Mouse (Mus musculus): Measurements from ENCODE around the gene Tes. TPM values are rescaled to one million over a fixed set of nuclear protein-coding genes. Genes with fewer than 3 reads are reported as not detected.

Gene Tes
- 1.4 and 5.1 TPM in 2 replicates for polyA plus RNA-seq (2012; ENCODE audit: low replicate concordance)

DNA sequence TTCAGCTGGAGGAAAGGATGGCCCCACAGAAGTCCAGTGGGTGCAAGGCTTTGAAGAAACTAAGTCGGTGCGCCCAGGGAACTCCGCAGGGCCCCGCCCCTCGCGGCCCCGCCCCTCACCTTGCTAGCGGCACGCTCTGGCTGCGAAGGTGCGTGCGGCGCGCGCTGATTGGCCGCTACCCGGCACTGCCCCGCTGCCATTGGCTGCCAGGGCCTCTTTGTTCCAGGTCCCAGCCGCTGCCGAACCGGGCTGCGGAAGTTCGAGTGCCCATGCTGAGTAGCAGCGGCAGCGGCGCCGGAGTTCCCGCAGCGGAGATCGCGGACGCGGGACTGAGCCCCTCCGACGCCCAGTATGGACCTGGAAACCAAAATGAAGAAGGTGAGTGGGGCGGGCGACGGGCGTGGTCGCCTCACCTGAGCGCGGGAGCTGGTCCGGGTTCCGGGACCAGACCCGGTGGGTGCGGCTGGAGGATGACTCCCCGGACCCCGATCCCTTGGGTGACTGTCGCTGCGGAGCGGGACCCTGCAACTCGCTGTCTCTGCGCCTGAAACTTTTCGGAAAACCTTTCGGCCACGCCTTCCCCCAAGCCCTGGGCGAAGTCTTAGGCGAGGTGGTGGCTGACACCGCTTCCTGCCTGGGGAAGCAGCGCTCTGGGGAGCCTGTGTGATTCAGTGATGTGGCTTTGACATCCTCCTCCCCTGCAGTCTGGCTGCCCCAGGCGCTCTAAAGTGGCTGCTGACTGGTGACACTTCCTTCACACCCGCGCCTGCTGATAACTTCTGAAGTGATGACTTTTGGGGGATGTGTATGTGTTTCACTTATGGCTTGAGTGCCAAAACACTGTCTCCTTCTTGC is at the start of gene Tes:
TSS of gene Tes (plus strand) at position 214 of the 855 bp plus-strand sequence.

Other genes with a start within 250 kb of the Tes start
- 0.48 TPM in 1 of 2 replicates, not detected in the other for gene Tfec, start 166.7 kb upstream of the Tes start, polyA plus RNA-seq (2012; ENCODE audit: low replicate concordance)
- gene Cav2, start 216.0 kb downstream of the Tes start, polyA plus RNA-seq (2012; ENCODE audit: low replicate concordance): 0.16 and 0.64 TPM in 2 replicates
- gene Cav1, start 241.2 kb downstream of the Tes start, polyA plus RNA-seq (2012; ENCODE audit: low replicate concordance): 2.5 TPM in 1 of 2 replicates, not detected in the other

Measured in leukemia stem cell, adult 10-12 weeks (primary cell).